Mouse (Mus musculus) testis, adult 2 months (tissue): ENCODE measurements at regions not wholly inside any gene's neighbourhood (a gene's known extent, or its start where the extent isn't known, plus 50 kb on each side); places are given as distances from the start of the nearest gene placed in this dataset.

Source experiments
- CTCF ChIP-seq: fragments of 200-500 bp; IDR thresholded peaks from 2 replicates; pipeline ENCODE4 v1.5.1; 2012; ENCODE audit warnings: low read depth, mild to moderate bottlenecking, inconsistent platforms, low read length, moderate library complexity; ENCODE audit not compliant: control insufficient read depth, insufficient read depth, insufficient replicate concordance
- POLR2A ChIP-seq: fragments of 200-500 bp; IDR thresholded peaks from 2 replicates; pipeline ENCODE4 v1.6.1; 2012; ENCODE audit warnings: low read depth, mild to moderate bottlenecking, inconsistent platforms, low read length, moderate library complexity; ENCODE audit not compliant: control insufficient read depth

- no peak for TF ChIP-seq CTCF
- TF ChIP-seq POLR2A: no peak
Observed at GRCm38 (mm10) chr2:74933771-74934170, 108.2 kb downstream of the Mtx2 start.
